Mouse (Mus musculus) cortical plate, adult 2 months (tissue): Measurements from ENCODE around the gene Cnot4.

Experiments
- CTCF ChIP-seq: fragments of 200-500 bp; IDR thresholded peaks from 2 replicates; pipeline ENCODE4 v1.5.1; 2011; ENCODE audit warnings: mild to moderate bottlenecking, control low read depth, low read length; ENCODE audit not compliant: insufficient read depth; ENCODE audit errors: extremely low read depth
- POLR2A ChIP-seq: fragments of 200-500 bp; IDR thresholded peaks from 2 replicates; pipeline ENCODE4 v1.6.1; 2011; ENCODE audit warnings: mild to moderate bottlenecking, low read length, control low read depth; ENCODE audit not compliant: insufficient read depth; ENCODE audit errors: extremely low read depth

DNA sequence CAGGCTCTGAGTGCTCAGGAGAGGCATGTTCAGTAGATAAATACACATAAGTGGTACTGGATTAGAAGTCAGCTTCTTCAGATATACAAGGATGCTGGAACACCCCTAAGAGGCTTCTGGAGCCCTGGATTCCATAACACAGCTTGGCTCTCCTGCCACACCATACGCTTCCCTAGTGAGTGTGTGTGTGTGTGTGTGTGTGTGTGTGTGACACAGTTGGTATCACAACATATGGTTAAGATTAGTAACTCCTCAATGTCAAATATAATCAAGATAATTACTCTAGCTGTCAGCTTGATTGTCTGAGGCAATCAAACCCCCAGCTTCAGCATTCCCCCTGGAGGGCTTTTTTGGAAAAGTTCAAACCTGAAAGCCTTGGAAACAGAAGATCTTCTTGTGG lies 121.6 kb downstream of the Cnot4 start:
- TF ChIP-seq CTCF (no peak), POLR2A (no peak)
